In genomic region chr5:111489022-111489616, GRCm38 (mm10) we compare ENCODE assay signal across 11 mouse cellular contexts.
A peak's percentile ranks its signal among the peaks of the same experiment; 100 is the strongest.
DNase-seq lines count a peak whose midpoint lies in the region; ATAC-seq and TF ChIP-seq lines count a peak whose summit lies in the region.
"Had no signal": no experiment of that assay in that cellular context is flagged by ENCODE, and none has a peak within 500 bp of the region (broad histone marks: within the 10 kb centered on the region; RNA-seq: fewer than 3 reads in every experiment).

No protein-coding gene starts in this region.

- no peaks in the 10 kb centered on the region for H3K9me3 ChIP-seq in hindbrain, embryonic 14.5 days (ENCODE audit: control insufficient read depth, low read length)
- H3K9me3 ChIP-seq in neural tube, embryonic 14.5 days (ENCODE audit: control insufficient read depth, low read length), result no peaks in the 10 kb centered on the region

- no peak for DNase-seq in left cerebral cortex, adult 2 months (ENCODE audit: extremely low spot score in 1 of 2, low spot score in 2 of 2)
- no peak for DNase-seq in left cerebral cortex, postnatal 36 days (ENCODE audit: low spot score in 2 of 2)
- peak; percentile 84 for DNase-seq in brain, embryonic 14.5 days (ENCODE audit: low read depth)
- DNase-seq in hindbrain, embryonic 14.5 days (ENCODE audit: low spot score), result peak; percentile 73
- no peak for DNase-seq in urinary bladder, postnatal 25 days (ENCODE audit: low spot score)
- DNase-seq in adrenal gland, postnatal 14 days, result no peak
- DNase-seq: lung, adult 2 months; right cerebral cortex, postnatal 14 days had no signal

- TF ChIP-seq POLR2A in brain, embryonic 14.5 days (IDR thresholded peaks at IDR 0.05; ENCODE audit: borderline replicate concordance, extremely low read depth, insufficient read depth, insufficient read length, poor library complexity, severe bottlenecking), result no peak

- no peak overlapping the region for H3K9ac ChIP-seq in hindbrain, embryonic 14.5 days
- H3K9ac ChIP-seq in neural tube, embryonic 14.5 days (replicated peaks; ENCODE audit: low read depth, low read length), result no peak overlapping the region

- TF ChIP-seq CTCF in left cerebral cortex, adult 2 months (IDR thresholded peaks at IDR 0.05), result no peak
- no peak for TF ChIP-seq CTCF in brain, embryonic 14.5 days (IDR thresholded peaks at IDR 0.05; ENCODE audit: borderline replicate concordance, extremely low read depth, insufficient read depth, insufficient read length)

- 62% methylated on average over 7 of the region's 7 CpGs for WGBS in hindbrain, embryonic 14.5 days
- WGBS in neural tube, embryonic 14.5 days, result 64% methylated on average over 7 of the region's 7 CpGs

- intact Hi-C loops in left cerebral cortex, adult 2 months (cut with DNase I), result no loop called here
- intact Hi-C loops in left cerebral cortex, postnatal 36 days (cut with DNase I), result no loop called here

- H3K4me2 ChIP-seq in hindbrain, embryonic 14.5 days (replicated peaks), result peak overlapping the region; percentile 45
- H3K4me2 ChIP-seq in neural tube, embryonic 14.5 days (ENCODE audit: low read depth, low read length), result peak overlapping the region; percentile 24; the same call in 1 of the 2 replicates

- peak; percentile 87 for ATAC-seq in hindbrain, embryonic 14.5 days (ENCODE audit: low FRiP score)
- peak; percentile 78 for ATAC-seq in neural tube, embryonic 14.5 days (ENCODE audit: low read depth)
- ATAC-seq in megakaryocyte, adult 5-6 weeks (ENCODE audit: poor library complexity, severe bottlenecking), result no peak
- ATAC-seq: Patski had no signal

- H3K36me3 ChIP-seq in hindbrain, embryonic 14.5 days (replicated peaks; ENCODE audit: control insufficient read depth, insufficient read depth), result no peaks in the 10 kb centered on the region
- H3K36me3 ChIP-seq in neural tube, embryonic 14.5 days (ENCODE audit: control insufficient read depth, insufficient read depth, low read length), result no peaks in the 10 kb centered on the region

- no peaks in the 10 kb centered on the region for H3K4me1 ChIP-seq in hindbrain, embryonic 14.5 days (replicated peaks; ENCODE audit: control insufficient read depth, insufficient read depth, low read length)
- no peaks in the 10 kb centered on the region for H3K4me1 ChIP-seq in neural tube, embryonic 14.5 days (ENCODE audit: control insufficient read depth, insufficient read depth, low read length)

- H3K27me3 ChIP-seq in hindbrain, embryonic 14.5 days (ENCODE audit: control insufficient read depth, insufficient read depth, low read length), result no peaks in the 10 kb centered on the region
- H3K27me3 ChIP-seq in neural tube, embryonic 14.5 days (ENCODE audit: control insufficient read depth, insufficient read depth, low read length), result no peaks in the 10 kb centered on the region
- H3K27me3 ChIP-seq: Patski had no signal

- peak overlapping the region; percentile 56 for H3K27ac ChIP-seq in left cerebral cortex, adult 2 months
- no peak overlapping the region for H3K27ac ChIP-seq in hindbrain, embryonic 14.5 days
- H3K27ac ChIP-seq in neural tube, embryonic 14.5 days (ENCODE audit: low read depth, low read length), result no peak overlapping the region

- H3K4me3 ChIP-seq in left cerebral cortex, adult 2 months, result peak overlapping the region; percentile 32
- no peak overlapping the region for H3K4me3 ChIP-seq in hindbrain, embryonic 14.5 days (replicated peaks; ENCODE audit: low read length)
- H3K4me3 ChIP-seq in neural tube, embryonic 14.5 days (ENCODE audit: low read depth, low read length), result no peak overlapping the region

Comparison
In these comparisons a context has a peak if more than half of its experiments do, and no peak if none do; other contexts are left out.
1. DNase-seq: peak in brain, embryonic 14.5 days (single experiment) and hindbrain, embryonic 14.5 days (single experiment); none in left cerebral cortex, adult 2 months (0 of 2), left cerebral cortex, postnatal 36 days (0 of 2), urinary bladder, postnatal 25 days (single experiment) and adrenal gland, postnatal 14 days (single experiment).